ENCODE assay signal across 18 mouse cellular contexts in the genomic region with DNA sequence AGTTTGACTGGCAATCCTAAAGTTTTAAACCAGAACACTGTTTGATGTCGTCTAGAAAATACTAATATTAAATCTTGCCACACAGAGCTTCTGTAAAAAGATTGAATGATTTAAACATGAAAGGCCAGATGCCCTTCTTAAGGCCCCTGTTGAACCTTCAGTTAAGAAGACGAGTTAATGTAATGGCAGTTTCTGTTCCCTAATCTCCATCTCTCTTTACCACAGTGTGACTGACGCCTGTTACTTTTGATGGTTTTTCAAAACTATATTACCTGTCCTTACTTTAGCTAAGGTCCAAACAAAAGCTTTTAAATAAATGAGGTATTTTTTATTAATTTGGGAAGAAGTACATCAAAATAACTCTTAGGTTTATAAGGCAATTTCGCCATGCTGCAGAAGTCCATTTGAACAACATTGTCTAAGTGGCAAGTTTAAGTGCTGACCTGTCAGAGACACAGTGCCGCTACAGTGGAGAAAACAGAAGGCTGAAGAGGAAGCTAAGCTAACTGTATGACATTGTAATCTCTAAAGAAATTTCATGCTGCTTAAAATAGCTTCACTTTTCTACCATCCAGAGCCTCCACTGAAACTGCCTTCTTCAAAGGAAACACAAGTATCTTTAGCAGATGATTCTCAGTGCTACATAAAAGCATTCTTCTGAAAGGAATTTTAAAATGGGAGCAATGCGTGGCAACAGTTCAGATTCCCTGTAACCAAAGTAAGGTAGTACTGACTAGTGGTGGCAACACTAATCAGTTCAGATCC. TPM values are rescaled to one million over a fixed set of nuclear protein-coding genes. Genes with fewer than 3 reads are reported as not detected.
DNase-seq lines count a peak whose midpoint lies in the region; ATAC-seq and TF ChIP-seq lines count a peak whose summit lies in the region.
"Had no signal": no experiment of that assay in that cellular context is flagged by ENCODE, and none has a peak within 500 bp of the region (broad histone marks: within the 10 kb centered on the region; RNA-seq: fewer than 3 reads in every experiment).

No protein-coding gene starts in this region.

- WGBS in heart, embryonic 11.5 days (ENCODE audit: insufficient replicate concordance) = 52% methylated on average over 6 of the region's 6 CpGs
- 76% methylated on average over 6 of the region's 6 CpGs for WGBS in liver, embryonic 12.5 days (ENCODE audit: insufficient replicate concordance)
- 73% methylated on average over 6 of the region's 6 CpGs for WGBS in stomach, postnatal 0 days

- no peak for DNase-seq in heart, postnatal 4 days
- DNase-seq in liver = no peak
- peak; percentile 60 for DNase-seq in splenic B cell, adult 2 months (ENCODE audit: low read depth, low spot score)
- DNase-seq in cerebellum, adult 18-20 months = no peak
- DNase-seq in stomach, postnatal 0 days (ENCODE audit: low spot score) = no peak
- DNase-seq: cerebellum, adult 9-11 months; gastrocnemius, postnatal 14 days; kidney, adult 11 months; thymus, adult 2 months had no signal

- no peak for TF ChIP-seq EP300 in stomach, postnatal 0 days (optimal IDR thresholded peaks at IDR 0.05)

- no peaks in the 10 kb centered on the region for H3K9me3 ChIP-seq in heart, embryonic 11.5 days (replicated peaks; ENCODE audit: control insufficient read depth, low read length)
- H3K9me3 ChIP-seq in liver, embryonic 12.5 days (replicated peaks) = no peaks in the 10 kb centered on the region
- no peaks in the 10 kb centered on the region for H3K9me3 ChIP-seq in stomach, postnatal 0 days (ENCODE audit: control insufficient read depth, low read length)
- H3K9me3 ChIP-seq: embryonic facial prominence, embryonic 12.5 days; forebrain, embryonic 12.5 days; midbrain, embryonic 13.5 days; neural tube, embryonic 12.5 days had no signal

- no peak overlapping the region for H3K4me3 ChIP-seq in heart, embryonic 11.5 days (ENCODE audit: low read depth, low read length)
- H3K4me3 ChIP-seq in liver, embryonic 12.5 days = no peak overlapping the region
- no peak overlapping the region for H3K4me3 ChIP-seq in stomach, postnatal 0 days (ENCODE audit: low read depth, low read length)
- H3K4me3 ChIP-seq: embryonic facial prominence, embryonic 12.5 days; forebrain, embryonic 12.5 days; midbrain, embryonic 13.5 days; neural tube, embryonic 12.5 days had no signal

- H3K36me3 ChIP-seq in heart, embryonic 11.5 days (ENCODE audit: control insufficient read depth, insufficient read depth, low read length) = 0 out of 2 replicates have a peak, but pooled peaks cover 5% of the 10 kb centered on the region
- H3K36me3 ChIP-seq in liver, embryonic 12.5 days = peaks cover 80% of the 10 kb centered on the region
- peaks cover 5% of the 10 kb centered on the region; the same call in 1 of the 2 replicates for H3K36me3 ChIP-seq in splenic B cell, adult 2 months (ENCODE audit: control insufficient read depth, insufficient read depth, low read length, poor library complexity, severe bottlenecking)
- 0 out of 2 replicates have a peak, but pooled peaks cover 4% of the 10 kb centered on the region for H3K36me3 ChIP-seq in stomach, postnatal 0 days (ENCODE audit: control insufficient read depth, insufficient read depth, low read length)

- no peak for TF ChIP-seq CTCF in stomach, postnatal 0 days (IDR thresholded peaks at IDR 0.05; ENCODE audit: low read depth)

- 0 out of 2 replicates have a peak, but pooled peaks have one; percentile 49 for ATAC-seq in heart, embryonic 11.5 days (replicated peaks; ENCODE audit: insufficient number of reproducible peaks, low FRiP score, low TSS enrichment)
- no peak for ATAC-seq in liver, embryonic 12.5 days
- ATAC-seq in hematopoietic stem cell, adult 5-6 weeks (replicated peaks in 1 of 2; ENCODE audit: insufficient read depth in 1 of 2, low FRiP score in 2 of 2, low TSS enrichment in 1 of 2, low read depth in 1 of 2, poor library complexity in 2 of 2, severe bottlenecking in 2 of 2) = peak; percentile 44 to 53; a peak in 2 of 4 replicates
- ATAC-seq in stomach, postnatal 0 days (ENCODE audit: low FRiP score, low TSS enrichment) = no peak
- ATAC-seq: activated CD4-positive, CD25-positive, alpha-beta regulatory T cell, adult 4 months; midbrain, embryonic 13.5 days had no signal

- no peak overlapping the region for H3K9ac ChIP-seq in heart, embryonic 11.5 days (ENCODE audit: low read depth, low read length)
- no peak overlapping the region for H3K9ac ChIP-seq in liver, embryonic 12.5 days
- no peak overlapping the region for H3K9ac ChIP-seq in stomach, postnatal 0 days (ENCODE audit: low read length)
- H3K9ac ChIP-seq: embryonic facial prominence, embryonic 12.5 days; forebrain, embryonic 12.5 days; hindbrain, embryonic 14.5 days; midbrain, embryonic 13.5 days; neural tube, embryonic 12.5 days had no signal

- peaks cover 43% of the 10 kb centered on the region for H3K4me1 ChIP-seq in heart, embryonic 11.5 days (ENCODE audit: control insufficient read depth, insufficient read depth, low read length)
- peaks cover 48% of the 10 kb centered on the region for H3K4me1 ChIP-seq in liver, embryonic 12.5 days
- H3K4me1 ChIP-seq in stomach, postnatal 0 days (replicated peaks; ENCODE audit: control insufficient read depth, insufficient read depth) = no peaks in the 10 kb centered on the region; the same call in 1 of the 2 replicates
- H3K4me1 ChIP-seq: embryonic facial prominence, embryonic 12.5 days had no signal

- H3K4me2 ChIP-seq in heart, embryonic 11.5 days = peak overlapping the region; percentile 36
- H3K4me2 ChIP-seq in liver, embryonic 12.5 days = no peak overlapping the region
- H3K4me2 ChIP-seq in stomach, postnatal 0 days (replicated peaks; ENCODE audit: low read depth) = no peak overlapping the region
- H3K4me2 ChIP-seq: embryonic facial prominence, embryonic 12.5 days; forebrain, embryonic 12.5 days; hindbrain, embryonic 14.5 days; midbrain, embryonic 13.5 days; neural tube, embryonic 12.5 days had no signal

- H3K27me3 ChIP-seq in heart, embryonic 11.5 days (ENCODE audit: control insufficient read depth, insufficient read depth, low read length) = no peaks in the 10 kb centered on the region
- H3K27me3 ChIP-seq in liver, embryonic 12.5 days (replicated peaks) = no peaks in the 10 kb centered on the region
- H3K27me3 ChIP-seq in splenic B cell, adult 2 months (ENCODE audit: control insufficient read depth, insufficient read depth, low read length, poor library complexity, severe bottlenecking) = no peaks in the 10 kb centered on the region
- no peaks in the 10 kb centered on the region for H3K27me3 ChIP-seq in stomach, postnatal 0 days (ENCODE audit: control insufficient read depth, insufficient read depth, low read length)
- H3K27me3 ChIP-seq: embryonic facial prominence, embryonic 12.5 days; forebrain, embryonic 12.5 days; midbrain, embryonic 13.5 days; neural tube, embryonic 12.5 days had no signal

- H3K27ac ChIP-seq in heart, embryonic 11.5 days (ENCODE audit: low read depth, low read length) = peak overlapping the region; percentile 67
- H3K27ac ChIP-seq in liver, embryonic 12.5 days = 0 out of 2 replicates have a peak overlapping the region, but pooled peaks have one; percentile 22
- no peak overlapping the region; the same call in 1 of the 2 replicates for H3K27ac ChIP-seq in stomach, postnatal 0 days (replicated peaks)
- H3K27ac ChIP-seq: embryonic facial prominence, embryonic 12.5 days; forebrain, embryonic 12.5 days; hindbrain, embryonic 14.5 days; midbrain, embryonic 13.5 days; neural tube, embryonic 12.5 days had no signal

RNA-seq across cellular contexts. Expression of gene Selenof, which starts 14.9 kb away (rescaled TPM):
- 339 and 350 TPM in 2 replicates for polyA plus RNA-seq in heart, embryonic 11.5 days (2014; fragmentation: Nextera tagmentation; extraction: Ambion mirVana)
- 100 to 1,000 TPM; 224 to 252 TPM for total RNA-seq in heart, postnatal 4 days (2021)
- 307 and 317 TPM in 2 replicates for polyA plus RNA-seq in liver, embryonic 12.5 days (2016; fragmentation: Nextera tagmentation; extraction: Ambion mirVana)
- 485 and 587 TPM in 2 replicates for total RNA-seq in hematopoietic stem cell, adult 5-6 weeks (2017)
- polyA plus RNA-seq in stomach, postnatal 0 days (2015; fragmentation: Nextera tagmentation; extraction: Ambion mirVana) = 546 and 560 TPM in 2 replicates

RNA-seq across cellular contexts. Expression of gene Hs2st1, which starts 15.0 kb away (rescaled TPM):
- 7.3 and 7.9 TPM in 2 replicates for polyA plus RNA-seq in heart, embryonic 11.5 days (2014; fragmentation: Nextera tagmentation; extraction: Ambion mirVana)
- 10 to 100 TPM; 20.8 to 23.2 TPM for total RNA-seq in heart, postnatal 4 days (2021)
- 6.0 and 6.3 TPM in 2 replicates for polyA plus RNA-seq in liver, embryonic 12.5 days (2016; fragmentation: Nextera tagmentation; extraction: Ambion mirVana)
- 15.8 and 16.8 TPM in 2 replicates for total RNA-seq in hematopoietic stem cell, adult 5-6 weeks (2017)
- 5.1 and 5.8 TPM in 2 replicates for polyA plus RNA-seq in stomach, postnatal 0 days (2015; fragmentation: Nextera tagmentation; extraction: Ambion mirVana)

Comparison
In these comparisons a context has a peak if more than half of its experiments do, and no peak if none do; other contexts are left out.
1. ATAC-seq: peak in heart, embryonic 11.5 days (single experiment) and hematopoietic stem cell, adult 5-6 weeks (2 of 2); none in liver, embryonic 12.5 days (single experiment) and stomach, postnatal 0 days (single experiment).